Mouse (Mus musculus): ENCODE results near the gene Gm21616.
"Not testable (repeated sequence)": the region's sequence is repeated elsewhere in the genome, so short reads cannot be mapped to it uniquely, and the experiment has no call there.

Gene Gm21616

DNA sequence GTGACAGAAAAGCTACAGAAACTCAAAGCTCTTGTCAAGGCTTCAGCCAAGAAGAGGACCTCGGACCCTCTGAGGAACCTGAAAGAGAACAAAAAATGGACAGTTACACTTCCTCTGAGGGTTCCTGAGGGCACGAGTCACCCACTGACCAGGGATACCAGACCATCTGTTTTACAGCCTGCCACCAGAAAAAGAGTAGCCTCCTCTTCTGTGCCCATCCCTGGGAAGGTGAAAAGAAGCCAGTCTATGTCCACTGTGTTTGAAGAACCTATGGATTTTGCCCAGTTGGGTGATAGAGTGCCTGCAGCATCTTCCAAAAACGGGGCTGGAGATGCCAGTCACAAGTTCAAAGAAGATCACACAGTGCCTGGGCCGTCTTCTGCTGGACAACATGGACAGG is at the start of gene Gm21616:
Gene Gm21616, plus strand, starts transcription at position 301 of the 400 bp plus-strand sequence.
- DNase-seq (ENCODE audit: low spot score in 2 of 2): not testable (repeated sequence)

Measured in urinary bladder, postnatal 36 days (tissue).